Mouse (Mus musculus): Measurements from ENCODE around the gene Taok1. TPM values are rescaled to one million over a fixed set of nuclear protein-coding genes. Genes with fewer than 3 reads are reported as not detected.

Taok1 gene
- total and polyA plus RNA-seq, 2 experiments from 2014 or later: 14.2 to 35.9 TPM

DNA sequence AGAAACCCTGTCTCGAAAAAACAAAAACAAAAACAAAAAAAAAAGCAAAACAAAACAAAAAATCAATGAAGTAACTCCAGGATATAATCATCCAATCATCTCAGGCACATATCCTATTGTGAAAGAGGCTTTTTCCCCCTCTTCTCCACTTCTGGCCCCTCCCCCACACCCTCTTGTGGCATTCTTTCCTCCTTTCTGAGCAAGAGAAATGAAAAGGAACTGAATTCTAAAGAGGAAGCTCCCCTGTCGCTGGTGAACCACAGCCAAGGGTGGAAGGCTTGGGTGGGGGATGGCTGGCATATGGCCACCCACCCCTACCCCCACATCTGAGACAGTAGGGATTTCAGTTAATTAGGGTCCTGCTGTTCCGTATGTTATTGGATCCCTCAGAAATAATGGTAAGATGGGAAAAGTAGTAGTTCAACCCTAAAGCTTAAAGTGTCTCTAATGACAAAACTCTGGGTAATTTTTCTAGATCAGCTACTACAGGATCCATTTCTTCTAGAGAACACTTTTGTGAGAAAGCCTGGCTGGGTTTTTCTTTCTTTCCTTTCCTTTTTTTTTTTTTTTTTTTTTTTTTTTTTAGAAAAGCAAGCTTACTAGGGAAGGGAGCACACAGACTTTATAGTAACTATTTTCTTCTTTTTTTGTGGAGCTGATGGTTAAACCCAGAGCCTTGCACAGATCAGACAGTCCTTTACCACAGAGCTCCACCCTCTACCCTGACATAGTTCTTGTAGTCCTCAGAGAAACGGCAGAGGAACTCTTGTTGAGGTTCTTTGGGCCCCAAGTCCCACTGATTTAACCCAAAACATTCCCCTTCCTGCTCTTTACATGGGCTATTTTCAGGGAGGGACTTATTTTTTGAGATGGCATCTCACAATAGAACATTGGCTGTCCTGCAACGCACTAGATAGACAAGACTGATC, 86.8 kb downstream of the Taok1 start:
- Histone ChIP-seq H3K4me3 (ENCODE audit: low read depth, low read length) (no peak overlapping the region), H3K4me2 (ENCODE audit: low read depth, low read length) (no peak overlapping the region), H3K4me1 (ENCODE audit: control insufficient read depth, insufficient read depth) (peaks cover 3% of the 10 kb centered on the region), H3K36me3 (replicated peaks; ENCODE audit: control insufficient read depth, insufficient read depth, low read length) (no peaks in the 10 kb centered on the region), H3K9ac (replicated peaks; ENCODE audit: low read depth, low read length) (no peak overlapping the region), H3K9me3 (replicated peaks; ENCODE audit: control insufficient read depth, low read length) (no peaks in the 10 kb centered on the region), H3K27me3 (ENCODE audit: control insufficient read depth, insufficient read depth, low read length) (peaks cover 2% of the 10 kb centered on the region; the same call in 1 of the 2 replicates), H3K27ac (ENCODE audit: low read depth) (peak overlapping the region; percentile 34; the same call in 1 of the 2 replicates)
- no peak for ATAC-seq (ENCODE audit: insufficient read depth, low read depth)
- 53% methylated on average over 5 of the region's 5 CpGs for WGBS
- TF ChIP-seq EP300 (IDR thresholded peaks at IDR 0.05; ENCODE audit: low read depth) (no peak), CTCF (IDR thresholded peaks at IDR 0.05; ENCODE audit: low read depth) (no peak)
- DNase-seq (ENCODE audit: low spot score): no peak

DNA sequence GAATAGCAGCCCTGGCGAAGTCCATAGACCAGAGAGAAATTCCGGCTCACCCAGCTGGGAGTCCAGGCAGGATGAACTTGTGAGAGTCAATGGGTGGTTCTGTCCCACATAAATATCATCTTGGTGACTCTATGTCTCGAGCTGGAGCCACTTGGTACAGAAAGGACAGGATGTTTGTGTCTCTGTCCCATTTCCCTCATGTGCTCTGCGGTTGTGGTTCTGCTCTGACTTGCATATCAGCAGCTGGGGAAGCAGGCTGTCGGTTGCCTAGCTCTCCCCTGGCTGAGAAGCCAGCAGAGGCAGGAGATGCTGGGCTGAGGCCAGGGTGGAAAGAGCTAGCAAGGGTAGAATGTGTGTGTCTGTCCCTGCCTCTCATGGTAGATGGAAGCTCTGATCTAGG, 88.6 kb downstream of the Taok1 start, which contains the start of gene Gm10392:
Gm10392 (minus strand) TSS at position 156 of the 400 bp plus-strand sequence.
- no peak for TF ChIP-seq CTCF (IDR thresholded peaks at IDR 0.05; ENCODE audit: low read depth)
- TF ChIP-seq EP300 (IDR thresholded peaks at IDR 0.05; ENCODE audit: low read depth): no peak
- H3K4me2 ChIP-seq (ENCODE audit: low read depth, low read length): peak within 1 kb of the TSS; percentile 17; the same call in 1 of the 2 replicates
- H3K4me3 ChIP-seq (ENCODE audit: low read depth, low read length): no peak within 1 kb of the TSS; the same call in 1 of the 2 replicates
- ATAC-seq (ENCODE audit: insufficient read depth, low read depth) (no peak), DNase-seq (ENCODE audit: low spot score) (no peak)
- no peaks in the 10 kb centered on the region for H3K36me3 ChIP-seq (replicated peaks; ENCODE audit: control insufficient read depth, insufficient read depth, low read length)
- H3K27me3 ChIP-seq (ENCODE audit: control insufficient read depth, insufficient read depth, low read length): peaks cover 5% of the 10 kb centered on the region; the same call in 1 of the 2 replicates
- H3K4me1 ChIP-seq (ENCODE audit: control insufficient read depth, insufficient read depth): peaks cover 11% of the 10 kb centered on the region
- H3K9me3 ChIP-seq (replicated peaks; ENCODE audit: control insufficient read depth, low read length): no peaks in the 10 kb centered on the region
- peak within 1 kb of the TSS; percentile 62; the same call in 1 of the 2 replicates for H3K27ac ChIP-seq (ENCODE audit: low read depth)
- 41% methylated on average over 5 of the region's 5 CpGs for WGBS
- H3K9ac ChIP-seq (replicated peaks; ENCODE audit: low read depth, low read length): no peak within 1 kb of the TSS; the same call in 1 of the 2 replicates

DNA sequence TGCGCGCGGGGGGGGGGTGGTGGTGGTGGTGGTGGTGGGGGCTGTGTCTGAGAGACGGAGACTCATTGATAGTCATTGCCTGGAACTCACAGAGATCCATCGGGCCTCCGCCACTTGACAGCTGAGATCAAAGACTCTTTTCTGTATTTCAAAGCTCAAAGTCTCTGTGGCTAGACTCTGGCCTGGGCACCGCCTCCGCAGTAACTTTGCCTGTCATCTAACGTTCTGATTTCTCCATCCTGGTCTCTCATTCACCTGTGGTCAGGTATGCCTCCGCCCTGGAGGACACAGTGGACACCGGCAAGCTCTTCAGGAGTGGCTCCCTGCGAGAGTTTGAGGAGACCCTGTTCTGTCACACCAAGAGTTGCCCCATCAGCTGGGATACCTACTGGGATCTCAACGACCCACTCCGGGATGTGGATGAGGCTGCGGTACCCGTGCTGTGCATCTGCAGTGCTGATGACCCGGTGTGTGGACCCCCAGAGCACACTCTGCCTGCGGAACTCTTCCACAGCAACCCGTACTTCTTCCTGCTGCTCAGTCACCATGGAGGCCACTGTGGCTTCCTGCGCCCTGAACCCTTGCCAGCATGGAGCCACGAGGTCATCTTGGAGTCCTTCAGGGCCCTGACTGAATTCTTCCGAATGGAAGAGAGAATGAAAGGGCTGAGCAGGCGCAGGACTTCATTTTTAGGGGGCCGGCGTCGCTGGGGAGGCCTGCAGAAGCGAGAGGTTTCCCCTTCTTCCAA, 89.4 kb downstream of the Taok1 start:
- H3K9me3 ChIP-seq (replicated peaks; ENCODE audit: control insufficient read depth, low read length): no peaks in the 10 kb centered on the region
- H3K27ac ChIP-seq (ENCODE audit: low read depth): peak overlapping the region; percentile 62; the same call in 1 of the 2 replicates
- peaks cover 5% of the 10 kb centered on the region; the same call in 1 of the 2 replicates for H3K27me3 ChIP-seq (ENCODE audit: control insufficient read depth, insufficient read depth, low read length)
- ATAC-seq (ENCODE audit: insufficient read depth, low read depth): no peak
- no peaks in the 10 kb centered on the region for H3K36me3 ChIP-seq (replicated peaks; ENCODE audit: control insufficient read depth, insufficient read depth, low read length)
- H3K9ac ChIP-seq (replicated peaks; ENCODE audit: low read depth, low read length): no peak overlapping the region; the same call in 1 of the 2 replicates
- DNase-seq (ENCODE audit: low spot score): no peak
- no peak overlapping the region; the same call in 1 of the 2 replicates for H3K4me2 ChIP-seq (ENCODE audit: low read depth, low read length)
- peaks cover 16% of the 10 kb centered on the region for H3K4me1 ChIP-seq (ENCODE audit: control insufficient read depth, insufficient read depth)
- no peak overlapping the region; the same call in 1 of the 2 replicates for H3K4me3 ChIP-seq (ENCODE audit: low read depth, low read length)
- TF ChIP-seq EP300 (IDR thresholded peaks at IDR 0.05; ENCODE audit: low read depth) (no peak), CTCF (IDR thresholded peaks at IDR 0.05; ENCODE audit: low read depth) (no peak)
- 79% methylated on average over 27 of the region's 27 CpGs for WGBS

DNA sequence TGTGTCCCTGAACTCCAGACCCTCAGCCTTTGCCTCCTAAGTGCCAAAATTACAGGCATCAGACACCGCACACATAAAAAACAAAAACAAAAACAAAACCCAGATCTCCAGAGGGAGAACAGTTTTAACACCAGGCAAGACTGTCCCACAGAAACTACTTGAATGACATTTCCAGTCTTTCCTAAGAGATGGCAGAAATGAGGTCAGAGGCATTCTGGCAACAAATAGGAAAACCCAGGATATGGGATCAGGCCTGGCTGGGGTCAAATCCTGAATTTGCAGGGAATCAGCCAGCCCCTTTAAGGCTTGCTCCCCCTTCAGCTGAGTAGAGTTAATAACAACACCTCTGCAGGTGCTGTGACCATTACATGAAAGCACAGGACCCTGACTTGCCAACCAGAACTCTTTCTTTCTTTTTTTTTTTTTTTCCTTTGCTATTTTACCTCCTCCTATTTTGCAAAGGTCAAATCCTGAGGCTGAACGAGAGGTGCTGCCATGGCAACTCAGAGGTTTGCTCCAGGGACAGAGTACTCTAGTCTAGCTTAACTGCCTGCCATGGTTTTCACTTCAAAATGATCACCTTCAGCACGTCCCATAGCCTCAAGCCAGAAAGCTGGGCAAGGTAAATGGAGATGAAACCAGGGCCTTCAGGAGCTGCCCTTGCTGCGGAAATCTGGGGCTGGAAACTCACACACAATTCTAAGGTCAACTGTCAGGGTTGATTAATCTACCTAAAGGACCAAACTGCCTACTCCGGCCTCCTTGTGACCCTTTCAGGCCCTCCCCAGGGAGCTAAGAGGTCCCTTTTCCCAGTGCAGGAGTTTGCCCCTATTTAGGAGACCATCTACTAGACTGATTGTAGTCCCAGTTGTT, 90.8 kb downstream of the Taok1 start:
- H3K4me1 ChIP-seq (ENCODE audit: control insufficient read depth, insufficient read depth): peaks cover 22% of the 10 kb centered on the region
- H3K36me3 ChIP-seq (replicated peaks; ENCODE audit: control insufficient read depth, insufficient read depth, low read length): no peaks in the 10 kb centered on the region
- ATAC-seq (ENCODE audit: insufficient read depth, low read depth) (no peak), DNase-seq (ENCODE audit: low spot score) (no peak)
- no peak overlapping the region for H3K27ac ChIP-seq (ENCODE audit: low read depth)
- no peak overlapping the region for H3K9ac ChIP-seq (replicated peaks; ENCODE audit: low read depth, low read length)
- no peak overlapping the region for H3K4me3 ChIP-seq (ENCODE audit: low read depth, low read length)
- H3K4me2 ChIP-seq (ENCODE audit: low read depth, low read length): peak overlapping the region; percentile 18; the same call in 1 of the 2 replicates
- 89% methylated on average over 5 of the region's 5 CpGs for WGBS
- H3K27me3 ChIP-seq (ENCODE audit: control insufficient read depth, insufficient read depth, low read length): peaks cover 5% of the 10 kb centered on the region; the same call in 1 of the 2 replicates
- no peaks in the 10 kb centered on the region for H3K9me3 ChIP-seq (replicated peaks; ENCODE audit: control insufficient read depth, low read length)
- TF ChIP-seq EP300 (IDR thresholded peaks at IDR 0.05; ENCODE audit: low read depth) (no peak), CTCF (IDR thresholded peaks at IDR 0.05; ENCODE audit: low read depth) (no peak)

Data from heart, postnatal 0 days (tissue).